Mouse (Mus musculus): ENCODE measurements around the gene Apod. TPM values are rescaled to one million over a fixed set of nuclear protein-coding genes. Genes with fewer than 3 reads are reported as not detected.
"Not testable (repeated sequence)": the region's sequence is repeated elsewhere in the genome, so short reads cannot be mapped to it uniquely, and the experiment has no call there.

Apod gene
- polyA plus RNA-seq, 1 experiment from 2014 or later: 104 TPM

- Histone ChIP-seq H3K27me3 (ENCODE audit: control insufficient read depth, insufficient read depth, low read length) (no peaks in the 10 kb centered on the region), H3K9me3 (ENCODE audit: control insufficient read depth, low read length) (no peaks in the 10 kb centered on the region), H3K36me3 (ENCODE audit: control insufficient read depth, insufficient read depth, low read length) (no peaks in the 10 kb centered on the region), H3K4me3 (replicated peaks; ENCODE audit: low read depth, low read length) (no peak overlapping the region), H3K27ac (replicated peaks; ENCODE audit: low read depth, low read length) (no peak overlapping the region), H3K4me1 (ENCODE audit: control insufficient read depth, insufficient read depth, low read length) (peaks cover 2% of the 10 kb centered on the region; the same call in 1 of the 2 replicates), H3K4me2 (ENCODE audit: low read length) (peak overlapping the region; percentile 43), H3K9ac (replicated peaks; ENCODE audit: low read length) (no peak overlapping the region)
- WGBS: 8% methylated on average over 14 of the region's 14 CpGs
- DNase-seq (peak; percentile 78), ATAC-seq (ENCODE audit: low FRiP score, low TSS enrichment) (no peak)
Measured at GRCm38 (mm10) chr16:31347581-31347980, 33.0 kb upstream of the Apod start.

GRCm38 (mm10) chr16:31342966-31343365 is 28.4 kb upstream of the Apod start:
- Histone ChIP-seq H3K9me3 (ENCODE audit: control insufficient read depth, low read length) (no peaks in the 10 kb centered on the region), H3K4me2 (ENCODE audit: low read length) (no peak overlapping the region), H3K36me3 (ENCODE audit: control insufficient read depth, insufficient read depth, low read length) (no peaks in the 10 kb centered on the region), H3K4me3 (replicated peaks; ENCODE audit: low read depth, low read length) (no peak overlapping the region), H3K27ac (replicated peaks; ENCODE audit: low read depth, low read length) (no peak overlapping the region), H3K4me1 (ENCODE audit: control insufficient read depth, insufficient read depth, low read length) (peaks cover 3% of the 10 kb centered on the region; the same call in 1 of the 2 replicates), H3K27me3 (ENCODE audit: control insufficient read depth, insufficient read depth, low read length) (no peaks in the 10 kb centered on the region), H3K9ac (replicated peaks; ENCODE audit: low read length) (no peak overlapping the region)
- no peak for DNase-seq
- WGBS: 15% methylated on average over 2 of the region's 2 CpGs
- no peak for ATAC-seq (ENCODE audit: low FRiP score, low TSS enrichment)

- ATAC-seq (ENCODE audit: low FRiP score, low TSS enrichment) (no peak), DNase-seq (peak; percentile 37)
- Histone ChIP-seq H3K4me1 (ENCODE audit: control insufficient read depth, insufficient read depth, low read length) (peaks cover 3% of the 10 kb centered on the region; the same call in 1 of the 2 replicates), H3K9me3 (ENCODE audit: control insufficient read depth, low read length) (no peaks in the 10 kb centered on the region), H3K27me3 (ENCODE audit: control insufficient read depth, insufficient read depth, low read length) (no peaks in the 10 kb centered on the region), H3K4me3 (replicated peaks; ENCODE audit: low read depth, low read length) (no peak overlapping the region), H3K36me3 (ENCODE audit: control insufficient read depth, insufficient read depth, low read length) (no peaks in the 10 kb centered on the region), H3K4me2 (ENCODE audit: low read length) (no peak overlapping the region), H3K27ac (replicated peaks; ENCODE audit: low read depth, low read length) (no peak overlapping the region), H3K9ac (replicated peaks; ENCODE audit: low read length) (no peak overlapping the region)
- WGBS: 8% methylated on average over 5 of the region's 5 CpGs
Measured at GRCm38 (mm10) chr16:31342556-31342955, 27.9 kb upstream of the Apod start.

GRCm38 (mm10) chr16:31339332-31339731 is 24.7 kb upstream of the Apod start:
- WGBS: 56% methylated on average over 5 of the region's 5 CpGs
- no peaks in the 10 kb centered on the region for H3K36me3 ChIP-seq (ENCODE audit: control insufficient read depth, insufficient read depth, low read length)
- no peak overlapping the region for H3K27ac ChIP-seq (replicated peaks; ENCODE audit: low read depth, low read length)
- H3K4me1 ChIP-seq (ENCODE audit: control insufficient read depth, insufficient read depth, low read length): peaks cover 3% of the 10 kb centered on the region; the same call in 1 of the 2 replicates
- DNase-seq (no peak), ATAC-seq (ENCODE audit: low FRiP score, low TSS enrichment) (no peak)
- H3K4me3 ChIP-seq (replicated peaks; ENCODE audit: low read depth, low read length): no peak overlapping the region
- H3K9ac ChIP-seq (replicated peaks; ENCODE audit: low read length): no peak overlapping the region
- H3K4me2 ChIP-seq (ENCODE audit: low read length): no peak overlapping the region
- H3K9me3 ChIP-seq (ENCODE audit: control insufficient read depth, low read length): no peaks in the 10 kb centered on the region
- no peaks in the 10 kb centered on the region for H3K27me3 ChIP-seq (ENCODE audit: control insufficient read depth, insufficient read depth, low read length)

- Histone ChIP-seq H3K36me3 (ENCODE audit: control insufficient read depth, insufficient read depth, low read length) (no peaks in the 10 kb centered on the region), H3K9ac (replicated peaks; ENCODE audit: low read length) (no peak overlapping the region), H3K4me2 (ENCODE audit: low read length) (no peak overlapping the region), H3K9me3 (ENCODE audit: control insufficient read depth, low read length) (no peaks in the 10 kb centered on the region), H3K4me3 (replicated peaks; ENCODE audit: low read depth, low read length) (no peak overlapping the region), H3K4me1 (ENCODE audit: control insufficient read depth, insufficient read depth, low read length) (peaks cover 3% of the 10 kb centered on the region; the same call in 1 of the 2 replicates), H3K27ac (replicated peaks; ENCODE audit: low read depth, low read length) (no peak overlapping the region), H3K27me3 (ENCODE audit: control insufficient read depth, insufficient read depth, low read length) (no peaks in the 10 kb centered on the region)
- 28% methylated on average over 3 of the region's 3 CpGs for WGBS
- no peak for ATAC-seq (ENCODE audit: low FRiP score, low TSS enrichment)
- DNase-seq: no peak
Measured at GRCm38 (mm10) chr16:31337956-31338355, 23.3 kb upstream of the Apod start.

GRCm38 (mm10) chr16:31334796-31335195 is 20.2 kb upstream of the Apod start:
- 15% methylated on average over 5 of the region's 5 CpGs for WGBS
- Histone ChIP-seq H3K9ac (replicated peaks; ENCODE audit: low read length) (no peak overlapping the region), H3K9me3 (ENCODE audit: control insufficient read depth, low read length) (no peaks in the 10 kb centered on the region), H3K4me2 (ENCODE audit: low read length) (no peak overlapping the region), H3K27me3 (ENCODE audit: control insufficient read depth, insufficient read depth, low read length) (no peaks in the 10 kb centered on the region), H3K4me3 (replicated peaks; ENCODE audit: low read depth, low read length) (no peak overlapping the region), H3K36me3 (ENCODE audit: control insufficient read depth, insufficient read depth, low read length) (no peaks in the 10 kb centered on the region), H3K4me1 (ENCODE audit: control insufficient read depth, insufficient read depth, low read length) (no peaks in the 10 kb centered on the region), H3K27ac (replicated peaks; ENCODE audit: low read depth, low read length) (no peak overlapping the region)
- ATAC-seq (ENCODE audit: low FRiP score, low TSS enrichment) (no peak), DNase-seq (no peak)

GRCm38 (mm10) chr16:31332586-31332985 is 18.0 kb upstream of the Apod start:
- no peak for DNase-seq

GRCm38 (mm10) chr16:31330970-31331369 is 16.4 kb upstream of the Apod start:
- not testable (repeated sequence) for H3K9me3 ChIP-seq (ENCODE audit: control insufficient read depth, low read length); H3K27me3 ChIP-seq (ENCODE audit: control insufficient read depth, insufficient read depth, low read length); H3K27ac ChIP-seq (replicated peaks; ENCODE audit: low read depth, low read length); H3K4me1 ChIP-seq (ENCODE audit: control insufficient read depth, insufficient read depth, low read length); DNase-seq; H3K4me3 ChIP-seq (replicated peaks; ENCODE audit: low read depth, low read length); H3K9ac ChIP-seq (replicated peaks; ENCODE audit: low read length); H3K4me2 ChIP-seq (ENCODE audit: low read length); H3K36me3 ChIP-seq (ENCODE audit: control insufficient read depth, insufficient read depth, low read length); ATAC-seq (ENCODE audit: low FRiP score, low TSS enrichment)
- WGBS: 98% methylated on average over 6 of the region's 6 CpGs

More at GRCm38 (mm10) chr16:31332586-31332985, 18.0 kb upstream of the Apod start:
- Histone ChIP-seq H3K27me3 (ENCODE audit: control insufficient read depth, insufficient read depth, low read length) (no peaks in the 10 kb centered on the region), H3K27ac (replicated peaks; ENCODE audit: low read depth, low read length) (no peak overlapping the region), H3K9ac (replicated peaks; ENCODE audit: low read length) (no peak overlapping the region), H3K4me1 (ENCODE audit: control insufficient read depth, insufficient read depth, low read length) (no peaks in the 10 kb centered on the region), H3K4me3 (replicated peaks; ENCODE audit: low read depth, low read length) (no peak overlapping the region), H3K9me3 (ENCODE audit: control insufficient read depth, low read length) (no peaks in the 10 kb centered on the region), H3K4me2 (ENCODE audit: low read length) (no peak overlapping the region), H3K36me3 (ENCODE audit: control insufficient read depth, insufficient read depth, low read length) (no peaks in the 10 kb centered on the region)
- ATAC-seq (ENCODE audit: low FRiP score, low TSS enrichment): no peak

- no peak overlapping the region for H3K9ac ChIP-seq (replicated peaks; ENCODE audit: low read length)
- H3K36me3 ChIP-seq (ENCODE audit: control insufficient read depth, insufficient read depth, low read length): no peaks in the 10 kb centered on the region
- no peak overlapping the region for H3K4me3 ChIP-seq (replicated peaks; ENCODE audit: low read depth, low read length)
- WGBS: 73% methylated on average over 2 of the region's 2 CpGs
- H3K27ac ChIP-seq (replicated peaks; ENCODE audit: low read depth, low read length): no peak overlapping the region
- no peak overlapping the region for H3K4me2 ChIP-seq (ENCODE audit: low read length)
- no peak for DNase-seq
- H3K9me3 ChIP-seq (ENCODE audit: control insufficient read depth, low read length): no peaks in the 10 kb centered on the region
- no peaks in the 10 kb centered on the region for H3K4me1 ChIP-seq (ENCODE audit: control insufficient read depth, insufficient read depth, low read length)
- no peak for ATAC-seq (ENCODE audit: low FRiP score, low TSS enrichment)
- no peaks in the 10 kb centered on the region for H3K27me3 ChIP-seq (ENCODE audit: control insufficient read depth, insufficient read depth, low read length)
Measured at GRCm38 (mm10) chr16:31329668-31330067, 15.1 kb upstream of the Apod start.
